8 mouse cellular contexts compared by ENCODE assay signal in the genomic region with DNA sequence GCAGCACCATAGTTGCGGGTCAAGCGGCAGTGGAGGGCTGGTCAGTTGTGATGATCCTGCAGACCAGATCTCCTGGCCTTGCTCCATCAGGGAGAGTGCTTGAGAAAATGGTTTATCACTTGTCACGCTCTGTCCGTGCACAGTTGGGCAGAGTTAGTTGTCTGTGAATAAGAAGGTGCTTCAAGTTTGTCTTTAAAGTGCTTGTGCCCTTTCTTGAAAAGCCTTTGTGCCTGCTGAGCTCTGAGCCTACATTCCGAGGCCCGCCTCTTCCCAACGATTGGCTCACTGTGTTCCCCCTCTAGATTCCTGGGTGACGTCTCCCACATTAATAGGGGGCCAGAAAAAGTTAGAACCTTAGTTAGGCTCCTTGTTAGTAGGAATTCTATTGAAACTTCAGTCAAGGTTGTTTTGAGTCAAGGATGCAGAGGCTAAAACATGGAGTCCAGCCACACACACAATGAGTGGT. TPM values are rescaled to one million over a fixed set of nuclear protein-coding genes. Genes with fewer than 3 reads are reported as not detected.
DNase-seq lines count a peak whose midpoint lies in the region; ATAC-seq and TF ChIP-seq lines count a peak whose summit lies in the region.

No protein-coding gene starts in this region.

- peak overlapping the region; percentile 96 for H3K4me2 ChIP-seq in heart, embryonic 13.5 days
- H3K4me2 ChIP-seq in forebrain, embryonic 12.5 days = peak overlapping the region; percentile 61
- H3K4me2 ChIP-seq in liver, embryonic 14.5 days (ENCODE audit: low read depth) = peak overlapping the region; percentile 67

- peaks cover 46% of the 10 kb centered on the region for H3K27me3 ChIP-seq in heart, embryonic 13.5 days (replicated peaks)
- no peaks in the 10 kb centered on the region for H3K27me3 ChIP-seq in C2C12 (ENCODE audit: control insufficient read depth, insufficient read depth, insufficient read length)
- H3K27me3 ChIP-seq in forebrain, embryonic 12.5 days = peaks cover 59% of the 10 kb centered on the region
- peaks cover 3% of the 10 kb centered on the region; the same call in 1 of the 2 replicates for H3K27me3 ChIP-seq in liver, embryonic 14.5 days (ENCODE audit: control insufficient read depth, insufficient read depth, low read length)

- peaks cover 6% of the 10 kb centered on the region for H3K36me3 ChIP-seq in heart, embryonic 13.5 days
- peaks cover 7% of the 10 kb centered on the region for H3K36me3 ChIP-seq in C2C12 (ENCODE audit: control insufficient read depth, insufficient read depth)
- H3K36me3 ChIP-seq in forebrain, embryonic 12.5 days (replicated peaks) = 0 out of 2 replicates have a peak, but pooled peaks cover under 1% of the 10 kb centered on the region
- H3K36me3 ChIP-seq in liver, embryonic 14.5 days (replicated peaks; ENCODE audit: control insufficient read depth, insufficient read depth, low read depth) = peaks cover 3% of the 10 kb centered on the region

- H3K79me3 ChIP-seq in C2C12 (ENCODE audit: low read depth) = peaks cover 28% of the 10 kb centered on the region

- no peak for TF ChIP-seq EP300 in liver, embryonic 14.5 days (IDR thresholded peaks at IDR 0.05; ENCODE audit: low read depth)

- peaks cover 49% of the 10 kb centered on the region for H3K79me2 ChIP-seq in C2C12 (ENCODE audit: control insufficient read depth, insufficient read depth)

- no peak for ATAC-seq in heart, embryonic 13.5 days (ENCODE audit: extremely low read depth, insufficient number of reproducible peaks, low FRiP score, low TSS enrichment)
- ATAC-seq in forebrain, embryonic 12.5 days (ENCODE audit: low FRiP score) = no peak
- ATAC-seq in liver, embryonic 14.5 days (ENCODE audit: insufficient read depth) = no peak

- H3K4me3 ChIP-seq in heart, embryonic 13.5 days = peak overlapping the region; percentile 58
- H3K4me3 ChIP-seq in C2C12 (ENCODE audit: insufficient read depth, poor library complexity, severe bottlenecking) = peak overlapping the region; percentile 45
- peak overlapping the region; percentile 40 for H3K4me3 ChIP-seq in forebrain, embryonic 12.5 days (replicated peaks)
- H3K4me3 ChIP-seq in liver, embryonic 14.5 days (ENCODE audit: insufficient read depth in 1 of 2, low read depth in 2 of 2, low read length in 2 of 2) = peak overlapping the region; percentile 39 to 41

- intact Hi-C loops in heart, postnatal 10 days (cut with DNase I) = no loop called here

- no peak for TF ChIP-seq CTCF in C2C12 (IDR thresholded peaks at IDR 0.05; ENCODE audit: control insufficient read depth, insufficient read depth, insufficient read length)
- TF ChIP-seq CTCF in liver, embryonic 14.5 days (IDR thresholded peaks at IDR 0.05; ENCODE audit: low read depth) = no peak

- peak overlapping the region; percentile 84 for H3ac ChIP-seq in C2C12 (ENCODE audit: control insufficient read depth, insufficient read length, low read depth)

- DNase-seq in heart, postnatal 10 days = no peak
- DNase-seq in liver, embryonic 14.5 days (ENCODE audit: low read depth in 3 of 3, low spot score in 3 of 3) = no peak
- no peak for DNase-seq in retina, postnatal 1 day
- DNase-seq in cerebellum, postnatal 36 days = no peak
- no peak for DNase-seq in cerebellum, postnatal 25 days

- H3K27ac ChIP-seq in heart, embryonic 13.5 days (replicated peaks) = peak overlapping the region; percentile 51
- H3K27ac ChIP-seq in forebrain, embryonic 12.5 days = 0 out of 2 replicates have a peak overlapping the region, but pooled peaks have one; percentile 4
- no peak overlapping the region for H3K27ac ChIP-seq in liver, embryonic 14.5 days

- WGBS in heart, embryonic 13.5 days = 16% methylated on average over 8 of the region's 8 CpGs
- 7% methylated on average over 8 of the region's 8 CpGs for WGBS in forebrain, embryonic 12.5 days
- 29% methylated on average over 8 of the region's 8 CpGs for WGBS in liver, embryonic 14.5 days (ENCODE audit: insufficient replicate concordance)

- H3K9ac ChIP-seq in heart, embryonic 13.5 days = peak overlapping the region; percentile 83
- H3K9ac ChIP-seq in forebrain, embryonic 12.5 days = peak overlapping the region; percentile 51
- H3K9ac ChIP-seq in liver, embryonic 14.5 days (replicated peaks) = peak overlapping the region; percentile 58

- H3K9me3 ChIP-seq in heart, embryonic 13.5 days = no peaks in the 10 kb centered on the region
- H3K9me3 ChIP-seq in forebrain, embryonic 12.5 days = no peaks in the 10 kb centered on the region
- H3K9me3 ChIP-seq in liver, embryonic 14.5 days (ENCODE audit: control insufficient read depth, low read length) = no peaks in the 10 kb centered on the region

- H3K4me1 ChIP-seq in heart, embryonic 13.5 days = peaks cover 58% of the 10 kb centered on the region
- H3K4me1 ChIP-seq in forebrain, embryonic 12.5 days = peaks cover 58% of the 10 kb centered on the region
- H3K4me1 ChIP-seq in liver, embryonic 14.5 days (replicated peaks; ENCODE audit: control insufficient read depth in 2 of 2, insufficient read depth in 2 of 2, low read length in 1 of 2) = peaks cover 36 to 46% of the 10 kb centered on the region in 2 experiments

TF ChIP-seq in C2C12, 6 proteins besides CTCF, POLR2A, EP300 and RAD21:
- no peak for TF ChIP-seq MYOG (IDR thresholded peaks at IDR 0.05; ENCODE audit: control insufficient read depth, extremely low read depth, insufficient read length)
- TF ChIP-seq FOSL1 (IDR thresholded peaks at IDR 0.05; ENCODE audit: insufficient read depth, low read length, poor library complexity, severe bottlenecking) = no peak
- TF ChIP-seq CEBPB (IDR thresholded peaks at IDR 0.05; ENCODE audit: low read depth) = no peak
- no peak for TF ChIP-seq MAX (IDR thresholded peaks at IDR 0.05)
- TF ChIP-seq USF1 (IDR thresholded peaks at IDR 0.05; ENCODE audit: low read depth) = no peak
- no peak for TF ChIP-seq MYOD1 (IDR thresholded peaks at IDR 0.05; ENCODE audit: control insufficient read depth, insufficient read length, low read depth)

RNA-seq across cellular contexts. Expression of a gene that starts 0.6 kb away (rescaled TPM):
- polyA plus RNA-seq in heart, embryonic 13.5 days (2015; fragmentation: Nextera tagmentation; extraction: Ambion mirVana) = 47.6 and 56.1 TPM in 2 replicates
- total RNA-seq in heart, postnatal 10 days (2021) = 10 to 100 TPM; 28.8 to 32.0 TPM
- polyA plus RNA-seq in C2C12 (2012; fragmentation: generic; extraction: Trizol) = 89.7 TPM
- 40.0 and 45.7 TPM in 2 replicates for polyA plus RNA-seq in forebrain, embryonic 12.5 days (2016; fragmentation: Nextera tagmentation; extraction: Ambion mirVana)
- polyA plus RNA-seq in liver, embryonic 14.5 days (2012; rRNA removed) = 9.8 and 13.6 TPM in 2 replicates
- 11.2 and 12.0 TPM in 2 replicates for polyA plus RNA-seq in liver, embryonic 14.5 days (2014; fragmentation: Nextera tagmentation; extraction: Ambion mirVana)

RNA-seq across cellular contexts. Expression of a gene that starts 4.8 kb away (rescaled TPM):
- polyA plus RNA-seq in heart, embryonic 13.5 days (2015; fragmentation: Nextera tagmentation; extraction: Ambion mirVana) = not detected in 2 replicates
- total RNA-seq in heart, postnatal 10 days (2021) = not detected
- 0.43 TPM for polyA plus RNA-seq in C2C12 (2012; fragmentation: generic; extraction: Trizol)
- 1.0 and 2.2 TPM in 2 replicates for polyA plus RNA-seq in forebrain, embryonic 12.5 days (2016; fragmentation: Nextera tagmentation; extraction: Ambion mirVana)
- 0.19 and 0.25 TPM in 2 replicates for polyA plus RNA-seq in liver, embryonic 14.5 days (2012; rRNA removed)
- 0.20 and 0.28 TPM in 2 replicates for polyA plus RNA-seq in liver, embryonic 14.5 days (2014; fragmentation: Nextera tagmentation; extraction: Ambion mirVana)

RNA-seq across cellular contexts. Expression of a gene that starts 9.9 kb away (rescaled TPM):
- 27.8 and 27.9 TPM in 2 replicates for polyA plus RNA-seq in heart, embryonic 13.5 days (2015; fragmentation: Nextera tagmentation; extraction: Ambion mirVana)
- total RNA-seq in heart, postnatal 10 days (2021) = 10 to 100 TPM; 12.9 to 16.7 TPM
- 12.8 TPM for polyA plus RNA-seq in C2C12 (2012; fragmentation: generic; extraction: Trizol)
- polyA plus RNA-seq in forebrain, embryonic 12.5 days (2016; fragmentation: Nextera tagmentation; extraction: Ambion mirVana) = 43.1 and 46.3 TPM in 2 replicates
- polyA plus RNA-seq in liver, embryonic 14.5 days (2012; rRNA removed) = 10.5 and 12.9 TPM in 2 replicates
- polyA plus RNA-seq in liver, embryonic 14.5 days (2014; fragmentation: Nextera tagmentation; extraction: Ambion mirVana) = 9.2 and 10.2 TPM in 2 replicates

RNA-seq across cellular contexts. Expression of a gene that starts 9.9 kb away (rescaled TPM):
- 17.7 and 19.1 TPM in 2 replicates for polyA plus RNA-seq in heart, embryonic 13.5 days (2015; fragmentation: Nextera tagmentation; extraction: Ambion mirVana)
- 1 to 10 TPM; 5.5 to 6.2 TPM for total RNA-seq in heart, postnatal 10 days (2021)
- 23.7 TPM for polyA plus RNA-seq in C2C12 (2012; fragmentation: generic; extraction: Trizol)
- polyA plus RNA-seq in forebrain, embryonic 12.5 days (2016; fragmentation: Nextera tagmentation; extraction: Ambion mirVana) = 17.7 and 18.9 TPM in 2 replicates
- 9.8 and 12.1 TPM in 2 replicates for polyA plus RNA-seq in liver, embryonic 14.5 days (2012; rRNA removed)
- 14.1 and 14.3 TPM in 2 replicates for polyA plus RNA-seq in liver, embryonic 14.5 days (2014; fragmentation: Nextera tagmentation; extraction: Ambion mirVana)

RNA-seq across cellular contexts. Expression of a gene that starts 11.1 kb away (rescaled TPM):
- polyA plus RNA-seq in heart, embryonic 13.5 days (2015; fragmentation: Nextera tagmentation; extraction: Ambion mirVana) = 44.5 and 51.6 TPM in 2 replicates
- total RNA-seq in heart, postnatal 10 days (2021) = 10 to 100 TPM; 25.7 to 26.8 TPM
- 15.9 TPM for polyA plus RNA-seq in C2C12 (2012; fragmentation: generic; extraction: Trizol)
- polyA plus RNA-seq in forebrain, embryonic 12.5 days (2016; fragmentation: Nextera tagmentation; extraction: Ambion mirVana) = 77.2 and 79.9 TPM in 2 replicates
- 20.3 and 22.6 TPM in 2 replicates for polyA plus RNA-seq in liver, embryonic 14.5 days (2012; rRNA removed)
- 39.7 and 40.4 TPM in 2 replicates for polyA plus RNA-seq in liver, embryonic 14.5 days (2014; fragmentation: Nextera tagmentation; extraction: Ambion mirVana)
